Mouse (Mus musculus) thymus, adult 2 months (tissue): ENCODE data around the gene Tubg1.

ENCODE experiments used
- CTCF ChIP-seq: fragments of 200-500 bp; IDR thresholded peaks from 2 replicates; pipeline ENCODE4 v1.5.1; 2012; ENCODE audit warnings: mild to moderate bottlenecking, control low read depth, low read length, moderate library complexity, borderline replicate concordance; ENCODE audit not compliant: control insufficient read depth, poor library complexity, insufficient read depth; ENCODE audit errors: extremely low read depth
- POLR2A ChIP-seq: fragments of 200-500 bp; IDR thresholded peaks from 2 replicates; pipeline ENCODE4 v1.6.1; 2012; ENCODE audit warnings: mild to moderate bottlenecking, low read length, control low read depth, moderate library complexity; ENCODE audit not compliant: control insufficient read depth, poor library complexity, insufficient read depth; ENCODE audit errors: extremely low read depth

DNA sequence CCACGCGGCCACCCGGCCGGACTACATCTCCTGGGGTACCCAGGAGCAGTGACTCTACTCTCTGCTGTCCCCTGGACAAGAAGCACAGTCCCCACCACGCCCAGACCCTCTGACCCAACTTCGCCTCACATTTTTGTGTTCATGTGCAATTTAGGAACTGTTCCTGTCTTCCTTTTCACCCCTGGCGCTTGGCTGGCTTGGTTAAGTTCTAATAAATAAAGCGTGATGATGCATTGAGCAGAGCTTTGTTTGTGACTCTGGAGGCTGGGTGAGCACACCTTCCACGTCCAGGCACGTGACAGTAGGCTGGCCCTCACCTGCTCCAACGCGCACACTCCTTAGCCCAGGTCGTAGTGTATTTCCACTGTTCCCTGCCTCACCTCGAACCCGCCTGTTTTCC is 41.8 kb downstream of the Tubg1 start:
- TF ChIP-seq POLR2A, result no peak
- TF ChIP-seq CTCF, result no peak
